Mouse (Mus musculus): ENCODE measurements around the gene Tfec. TPM values are rescaled to one million over a fixed set of nuclear protein-coding genes. Genes with fewer than 3 reads are reported as not detected.

The Tfec gene
- polyA plus RNA-seq, 1 experiment, result not detected

GRCm38 (mm10) chr6:16883537-16884307 lies 14.5 kb downstream of the Tfec start:
- TF ChIP-seq POLR2A (IDR thresholded peaks at IDR 0.05; ENCODE audit: control insufficient read depth, low read depth, low read length) (no peak), CTCF (IDR thresholded peaks at IDR 0.05; ENCODE audit: control insufficient read depth, insufficient read depth, insufficient replicate concordance, low read depth, low read length) (no peak)
- no peaks in the 10 kb centered on the region for H3K4me1 ChIP-seq (ENCODE audit: control insufficient read depth, insufficient read depth, low read length)
- H3K27me3 ChIP-seq (ENCODE audit: control insufficient read depth, insufficient read depth, low read length), result no peaks in the 10 kb centered on the region
- H3K36me3 ChIP-seq (ENCODE audit: control insufficient read depth, insufficient read depth, low read length), result no peaks in the 10 kb centered on the region
- no peak overlapping the region for H3K4me3 ChIP-seq (ENCODE audit: control insufficient read depth, low read depth, low read length)
- no peak overlapping the region for H3K27ac ChIP-seq (ENCODE audit: control insufficient read depth, insufficient read depth, low read depth, low read length)

GRCm38 (mm10) chr6:16874021-16874542 lies 24.2 kb downstream of the Tfec start:
- TF ChIP-seq CTCF (IDR thresholded peaks at IDR 0.05; ENCODE audit: control insufficient read depth, insufficient read depth, insufficient replicate concordance, low read depth, low read length) (no peak), POLR2A (IDR thresholded peaks at IDR 0.05; ENCODE audit: control insufficient read depth, low read depth, low read length) (no peak)
- no peak overlapping the region for H3K4me3 ChIP-seq (ENCODE audit: control insufficient read depth, low read depth, low read length)
- no peaks in the 10 kb centered on the region for H3K4me1 ChIP-seq (ENCODE audit: control insufficient read depth, insufficient read depth, low read length)
- H3K27ac ChIP-seq (ENCODE audit: control insufficient read depth, insufficient read depth, low read depth, low read length), result no peak overlapping the region
- H3K36me3 ChIP-seq (ENCODE audit: control insufficient read depth, insufficient read depth, low read length), result no peaks in the 10 kb centered on the region
- H3K27me3 ChIP-seq (ENCODE audit: control insufficient read depth, insufficient read depth, low read length), result no peaks in the 10 kb centered on the region

- H3K27ac ChIP-seq (ENCODE audit: control insufficient read depth, insufficient read depth, low read depth, low read length), result no peak overlapping the region
- no peaks in the 10 kb centered on the region for H3K4me1 ChIP-seq (ENCODE audit: control insufficient read depth, insufficient read depth, low read length)
- no peak for TF ChIP-seq POLR2A (IDR thresholded peaks at IDR 0.05; ENCODE audit: control insufficient read depth, low read depth, low read length)
- no peak overlapping the region for H3K4me3 ChIP-seq (ENCODE audit: control insufficient read depth, low read depth, low read length)
- no peaks in the 10 kb centered on the region for H3K36me3 ChIP-seq (ENCODE audit: control insufficient read depth, insufficient read depth, low read length)
- H3K27me3 ChIP-seq (ENCODE audit: control insufficient read depth, insufficient read depth, low read length), result no peaks in the 10 kb centered on the region
Measured at GRCm38 (mm10) chr6:16870067-16870466, 28.2 kb downstream of the Tfec start.

- Histone ChIP-seq H3K4me1 (ENCODE audit: control insufficient read depth, insufficient read depth, low read length) (no peaks in the 10 kb centered on the region), H3K36me3 (ENCODE audit: control insufficient read depth, insufficient read depth, low read length) (no peaks in the 10 kb centered on the region), H3K27me3 (ENCODE audit: control insufficient read depth, insufficient read depth, low read length) (no peaks in the 10 kb centered on the region), H3K4me3 (ENCODE audit: control insufficient read depth, low read depth, low read length) (no peak overlapping the region), H3K27ac (ENCODE audit: control insufficient read depth, insufficient read depth, low read depth, low read length) (no peak overlapping the region)
- TF ChIP-seq CTCF (IDR thresholded peaks at IDR 0.05; ENCODE audit: control insufficient read depth, insufficient read depth, insufficient replicate concordance, low read depth, low read length) (no peak), POLR2A (IDR thresholded peaks at IDR 0.05; ENCODE audit: control insufficient read depth, low read depth, low read length) (no peak)
Measured at GRCm38 (mm10) chr6:16868314-16868713, 29.9 kb downstream of the Tfec start.

GRCm38 (mm10) chr6:16862753-16863508 lies 35.3 kb downstream of the Tfec start:
- Histone ChIP-seq H3K27me3 (ENCODE audit: control insufficient read depth, insufficient read depth, low read length) (no peaks in the 10 kb centered on the region), H3K4me1 (ENCODE audit: control insufficient read depth, insufficient read depth, low read length) (no peaks in the 10 kb centered on the region)

GRCm38 (mm10) chr6:16862050-16862449 lies 36.2 kb downstream of the Tfec start:
- no peaks in the 10 kb centered on the region for H3K27me3 ChIP-seq (ENCODE audit: control insufficient read depth, insufficient read depth, low read length)
- TF ChIP-seq POLR2A (IDR thresholded peaks at IDR 0.05; ENCODE audit: control insufficient read depth, low read depth, low read length) (no peak), CTCF (IDR thresholded peaks at IDR 0.05; ENCODE audit: control insufficient read depth, insufficient read depth, insufficient replicate concordance, low read depth, low read length) (no peak)
- H3K27ac ChIP-seq (ENCODE audit: control insufficient read depth, insufficient read depth, low read depth, low read length), result no peak overlapping the region
- H3K36me3 ChIP-seq (ENCODE audit: control insufficient read depth, insufficient read depth, low read length), result no peaks in the 10 kb centered on the region
- H3K4me3 ChIP-seq (ENCODE audit: control insufficient read depth, low read depth, low read length), result no peak overlapping the region
- no peaks in the 10 kb centered on the region for H3K4me1 ChIP-seq (ENCODE audit: control insufficient read depth, insufficient read depth, low read length)

More at GRCm38 (mm10) chr6:16862753-16863508, 35.3 kb downstream of the Tfec start:
- Histone ChIP-seq H3K36me3 (ENCODE audit: control insufficient read depth, insufficient read depth, low read length) (no peaks in the 10 kb centered on the region), H3K27ac (ENCODE audit: control insufficient read depth, insufficient read depth, low read depth, low read length) (no peak overlapping the region), H3K4me3 (ENCODE audit: control insufficient read depth, low read depth, low read length) (no peak overlapping the region)
- TF ChIP-seq CTCF (IDR thresholded peaks at IDR 0.05; ENCODE audit: control insufficient read depth, insufficient read depth, insufficient replicate concordance, low read depth, low read length) (no peak), POLR2A (IDR thresholded peaks at IDR 0.05; ENCODE audit: control insufficient read depth, low read depth, low read length) (no peak)

- TF ChIP-seq POLR2A (IDR thresholded peaks at IDR 0.05; ENCODE audit: control insufficient read depth, low read depth, low read length), result no peak
- no peak for TF ChIP-seq CTCF (IDR thresholded peaks at IDR 0.05; ENCODE audit: control insufficient read depth, insufficient read depth, insufficient replicate concordance, low read depth, low read length)
Measured at GRCm38 (mm10) chr6:16855879-16856545, 42.2 kb downstream of the Tfec start.

More at GRCm38 (mm10) chr6:16855879-16856545, 42.2 kb downstream of the Tfec start:
- H3K36me3 ChIP-seq (ENCODE audit: control insufficient read depth, insufficient read depth, low read length), result no peaks in the 10 kb centered on the region
- no peaks in the 10 kb centered on the region for H3K27me3 ChIP-seq (ENCODE audit: control insufficient read depth, insufficient read depth, low read length)
- no peak overlapping the region for H3K27ac ChIP-seq (ENCODE audit: control insufficient read depth, insufficient read depth, low read depth, low read length)
- no peaks in the 10 kb centered on the region for H3K4me1 ChIP-seq (ENCODE audit: control insufficient read depth, insufficient read depth, low read length)
- H3K4me3 ChIP-seq (ENCODE audit: control insufficient read depth, low read depth, low read length), result no peak overlapping the region
